Mouse (Mus musculus) spleen, adult 2 months (tissue): ENCODE measurements around the gene Ppp1r3g.

Experiments used
- CTCF ChIP-seq: fragments of 200-500 bp; IDR thresholded peaks from 2 replicates; pipeline ENCODE4 v1.5.1; 2011; ENCODE audit warnings: mild to moderate bottlenecking, inconsistent platforms; ENCODE audit not compliant: insufficient read depth, insufficient read length, insufficient replicate concordance; ENCODE audit errors: extremely low read depth
- POLR2A ChIP-seq: fragments of 200-500 bp; IDR thresholded peaks from 2 replicates; pipeline ENCODE4 v1.6.1; 2011; ENCODE audit warnings: low read depth, low read length, inconsistent platforms

DNA sequence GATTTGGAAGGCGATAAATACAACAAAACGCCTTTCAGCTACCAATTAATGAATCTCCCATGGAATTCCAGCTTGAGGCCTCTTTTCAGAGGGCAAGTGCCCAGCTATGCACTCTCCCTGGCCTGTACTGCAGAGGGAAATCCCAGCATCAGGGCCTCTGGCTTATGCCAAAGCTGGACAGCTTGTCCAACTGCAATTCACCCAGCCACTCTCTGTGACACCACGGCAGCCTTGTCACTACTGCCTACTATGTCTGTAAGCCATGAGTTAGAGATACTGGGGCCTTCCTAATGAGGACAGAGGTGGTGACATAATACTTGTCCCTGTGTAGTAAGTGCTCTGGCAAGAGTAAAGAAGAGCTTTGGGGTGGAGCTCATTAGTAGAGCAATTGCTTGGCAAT is 30.7 kb downstream of the Ppp1r3g start:
- no peak for TF ChIP-seq CTCF
- no peak for TF ChIP-seq POLR2A
